Mouse (Mus musculus) erythroblast, adult 5-6 weeks (primary cell): ENCODE results near the gene Suds3. TPM values are rescaled to one million over a fixed set of nuclear protein-coding genes. Genes with fewer than 3 reads are reported as not detected.
A peak's percentile ranks its signal among the peaks of the same experiment; 100 is the strongest.

Experiments
- ATAC-seq: replicated peaks from 2 replicates; pipeline ENCODE4 v1.8.0; 2016; ENCODE audit warnings: moderate number of reproducible peaks, mild to moderate bottlenecking, moderate TSS enrichment, inconsistent platforms; ENCODE audit not compliant: poor library complexity, low FRiP score, severe bottlenecking
- total RNA-seq, 2 experiments: library from RNA; stranded (forward) in 1 of 2; stranded (reverse) in 1 of 2; fragments of 150-400 nt in 1 of 2; fragments of 200-764, 138-1000 nt in 1 of 2; gene quantifications; 2 replicates each; pipeline versions ENCODE4 v1.2.3 to v1.2.4; 2015 to 2017; ENCODE audit warnings: low replicate concordance in 2 of 2

The Suds3 gene
- total RNA-seq, 2 experiments from 2014 or later, result 25.0 to 73.7 TPM

GRCm38 (mm10) chr5:117137011-117137410 lies 21.1 kb upstream of the Suds3 start:
- no peak for ATAC-seq

GRCm38 (mm10) chr5:117136570-117136969 lies 20.7 kb upstream of the Suds3 start:
- no peak for ATAC-seq

GRCm38 (mm10) chr5:117135869-117136268 lies 20.0 kb upstream of the Suds3 start:
- peak; percentile 11; the same call in 1 of the 2 replicates for ATAC-seq

- ATAC-seq, result no peak
Observed at GRCm38 (mm10) chr5:117134889-117135456, 19.1 kb upstream of the Suds3 start.

GRCm38 (mm10) chr5:117134066-117134888 lies 18.4 kb upstream of the Suds3 start:
- peak; percentile 42 for ATAC-seq

GRCm38 (mm10) chr5:117133446-117134065 lies 17.6 kb upstream of the Suds3 start:
- ATAC-seq, result peak; percentile 86

GRCm38 (mm10) chr5:117130726-117131125 lies 14.8 kb upstream of the Suds3 start:
- ATAC-seq, result no peak

- ATAC-seq, result no peak
Observed at GRCm38 (mm10) chr5:117127051-117127450, 11.1 kb upstream of the Suds3 start.

GRCm38 (mm10) chr5:117125482-117126346 lies 9.8 kb upstream of the Suds3 start:
- ATAC-seq, result no peak

- ATAC-seq, result no peak
Observed at GRCm38 (mm10) chr5:117123840-117124239, 7.9 kb upstream of the Suds3 start.

- no peak for ATAC-seq
Observed at GRCm38 (mm10) chr5:117123102-117123501, 7.2 kb upstream of the Suds3 start.

- no peak for ATAC-seq
Observed at GRCm38 (mm10) chr5:117121657-117122056, 5.7 kb upstream of the Suds3 start.

- ATAC-seq, result peak; percentile 41
Observed at GRCm38 (mm10) chr5:117120489-117121466, 4.9 kb upstream of the Suds3 start.

GRCm38 (mm10) chr5:117119777-117120488 lies 4.0 kb upstream of the Suds3 start, which contains the start of gene Taok3:
Gene Taok3 (plus strand): TSS chr5:117120129.
- ATAC-seq, result peak; percentile 71

- ATAC-seq, result no peak
Observed at GRCm38 (mm10) chr5:117118850-117119249, 2.9 kb upstream of the Suds3 start.

- ATAC-seq, result no peak
Observed at GRCm38 (mm10) chr5:117118220-117118619, 2.3 kb upstream of the Suds3 start.

GRCm38 (mm10) chr5:117117716-117118115 lies 1.8 kb upstream of the Suds3 start:
- no peak for ATAC-seq

- no peak for ATAC-seq
Observed at GRCm38 (mm10) chr5:117117241-117117640, 1.3 kb upstream of the Suds3 start.
